Mouse (Mus musculus): Measurements from ENCODE around the gene Hsd17b13. TPM values are rescaled to one million over a fixed set of nuclear protein-coding genes. Genes with fewer than 3 reads are reported as not detected.

Hsd17b13 gene
- total and polyA plus RNA-seq, 2 experiments from 2014 or later = 0.16 TPM; not detected in 1

DNA sequence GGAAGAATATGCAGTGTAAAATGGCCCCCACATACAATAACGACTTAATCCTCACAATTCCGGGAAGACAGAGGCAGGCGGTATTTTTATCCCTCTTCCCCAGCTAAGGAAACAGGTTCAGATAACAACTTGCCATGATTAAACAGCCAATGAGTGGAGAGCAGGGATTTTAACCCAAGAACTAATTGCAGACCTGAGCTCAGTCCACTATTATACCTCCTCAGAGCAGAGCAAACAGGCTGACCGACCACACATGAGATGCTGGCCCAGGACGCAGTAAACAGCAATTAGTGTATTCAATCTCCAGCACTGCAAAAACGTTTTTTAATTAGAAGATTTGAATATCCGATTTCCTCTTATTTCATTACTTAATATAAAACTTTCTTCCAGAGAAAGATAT lies 68.4 kb downstream of the Hsd17b13 start:
- no peak overlapping the region for H3K9ac ChIP-seq
- H3K36me3 ChIP-seq (ENCODE audit: insufficient read depth) = no peaks in the 10 kb centered on the region
- H3K4me1 ChIP-seq (ENCODE audit: insufficient read depth) = peaks cover 4% of the 10 kb centered on the region; the same call in 1 of the 2 replicates
- no peak overlapping the region for H3K27ac ChIP-seq (ENCODE audit: low read depth, low read length)
- 18% methylated on average over 7 of the region's 7 CpGs for WGBS
- H3K9me3 ChIP-seq (ENCODE audit: low read length) = no peaks in the 10 kb centered on the region
- ATAC-seq (no peak), DNase-seq (no peak)
- no peak overlapping the region for H3K4me3 ChIP-seq (ENCODE audit: low read depth, low read length)
- no peak overlapping the region; the same call in 1 of the 2 replicates for H3K4me2 ChIP-seq (ENCODE audit: low read depth)
- no peaks in the 10 kb centered on the region for H3K27me3 ChIP-seq (ENCODE audit: insufficient read depth, low read length)
- no peak for TF ChIP-seq CTCF (IDR thresholded peaks at IDR 0.05; ENCODE audit: low read depth)

GRCm38 (mm10) chr5:103907844-103908243 lies 69.4 kb downstream of the Hsd17b13 start:
- ATAC-seq (no peak), DNase-seq (no peak)
- 77% methylated on average over 4 of the region's 4 CpGs for WGBS
- Histone ChIP-seq H3K4me1 (ENCODE audit: insufficient read depth) (peaks cover 4% of the 10 kb centered on the region; the same call in 1 of the 2 replicates), H3K9ac (no peak overlapping the region), H3K36me3 (ENCODE audit: insufficient read depth) (no peaks in the 10 kb centered on the region), H3K27ac (ENCODE audit: low read depth, low read length) (no peak overlapping the region), H3K4me3 (ENCODE audit: low read depth, low read length) (no peak overlapping the region), H3K9me3 (ENCODE audit: low read length) (no peaks in the 10 kb centered on the region), H3K4me2 (ENCODE audit: low read depth) (no peak overlapping the region), H3K27me3 (ENCODE audit: insufficient read depth, low read length) (no peaks in the 10 kb centered on the region)
- TF ChIP-seq CTCF (IDR thresholded peaks at IDR 0.05; ENCODE audit: low read depth) = no peak

DNA sequence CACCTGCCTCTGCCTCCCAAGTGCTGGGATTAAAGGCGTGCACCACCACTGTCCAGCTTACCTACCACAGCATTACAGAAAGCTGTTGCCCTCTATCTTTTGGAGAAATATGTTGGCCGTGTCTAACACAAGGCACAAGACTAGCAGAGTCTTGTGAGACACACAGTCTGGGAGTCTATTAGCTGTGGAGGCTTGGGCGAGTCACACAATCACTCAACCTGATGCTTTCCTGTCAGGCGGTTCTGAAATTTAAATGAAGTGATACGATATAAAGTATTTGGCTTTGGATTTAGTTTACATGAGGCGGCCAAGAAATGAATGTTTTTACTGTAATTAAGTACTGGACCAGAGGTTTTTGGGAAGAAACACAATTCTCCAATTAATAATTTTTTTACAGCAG lies 71.0 kb downstream of the Hsd17b13 start:
- H3K4me1 ChIP-seq (ENCODE audit: insufficient read depth) = peaks cover 4% of the 10 kb centered on the region; the same call in 1 of the 2 replicates
- H3K9me3 ChIP-seq (ENCODE audit: low read length) = no peaks in the 10 kb centered on the region
- no peak for TF ChIP-seq CTCF (IDR thresholded peaks at IDR 0.05; ENCODE audit: low read depth)
- no peaks in the 10 kb centered on the region for H3K27me3 ChIP-seq (ENCODE audit: insufficient read depth, low read length)
- ATAC-seq (no peak), DNase-seq (no peak)
- no peaks in the 10 kb centered on the region for H3K36me3 ChIP-seq (ENCODE audit: insufficient read depth)
- no peak overlapping the region for H3K27ac ChIP-seq (ENCODE audit: low read depth, low read length)
- no peak overlapping the region for H3K9ac ChIP-seq
- H3K4me2 ChIP-seq (ENCODE audit: low read depth) = no peak overlapping the region
- no peak overlapping the region for H3K4me3 ChIP-seq (ENCODE audit: low read depth, low read length)
- WGBS = 94% methylated on average over 6 of the region's 6 CpGs

Other genes with a start within 250 kb of the Hsd17b13 start
- gene Klhl8, start 66.2 kb downstream of the Hsd17b13 start, total RNA-seq (2014; rRNA removed) = 51.2 and 60.0 TPM in 2 replicates
- gene Klhl8, start 66.2 kb downstream of the Hsd17b13 start, polyA plus RNA-seq (2015; fragmentation: Nextera tagmentation; extraction: Ambion mirVana) = 41.0 and 47.3 TPM in 2 replicates
- 10.9 and 15.8 TPM in 2 replicates for gene Hsd17b11, start 44.5 kb upstream of the Hsd17b13 start, total RNA-seq (2014; rRNA removed)
- gene Hsd17b11, start 44.5 kb upstream of the Hsd17b13 start, polyA plus RNA-seq (2015; fragmentation: Nextera tagmentation; extraction: Ambion mirVana) = 3.2 and 4.6 TPM in 2 replicates
- gene Nudt9, start 68.9 kb upstream of the Hsd17b13 start, total RNA-seq (2014; rRNA removed) = 50.3 and 55.3 TPM in 2 replicates
- 72.4 and 73.8 TPM in 2 replicates for gene Nudt9, start 68.9 kb upstream of the Hsd17b13 start, polyA plus RNA-seq (2015; fragmentation: Nextera tagmentation; extraction: Ambion mirVana)
- gene Gm17660, start 100.2 kb upstream of the Hsd17b13 start, total RNA-seq (2014; rRNA removed) = not detected in 2 replicates
- gene Gm17660, start 100.2 kb upstream of the Hsd17b13 start, polyA plus RNA-seq (2015; fragmentation: Nextera tagmentation; extraction: Ambion mirVana) = 0.52 and 1.1 TPM in 2 replicates
- 342 and 344 TPM in 2 replicates for gene Sparcl1, start 136.3 kb upstream of the Hsd17b13 start, total RNA-seq (2014; rRNA removed)
- 239 and 282 TPM in 2 replicates for gene Sparcl1, start 136.3 kb upstream of the Hsd17b13 start, polyA plus RNA-seq (2015; fragmentation: Nextera tagmentation; extraction: Ambion mirVana)
- gene Dspp, start 193.3 kb upstream of the Hsd17b13 start, total RNA-seq (2014; rRNA removed) = not detected in 2 replicates
- gene Dspp, start 193.3 kb upstream of the Hsd17b13 start, polyA plus RNA-seq (2015; fragmentation: Nextera tagmentation; extraction: Ambion mirVana) = not detected in 2 replicates
- gene Dmp1, start 225.2 kb upstream of the Hsd17b13 start, total RNA-seq (2014; rRNA removed) = 0.46 and 0.52 TPM in 2 replicates
- gene Dmp1, start 225.2 kb upstream of the Hsd17b13 start, polyA plus RNA-seq (2015; fragmentation: Nextera tagmentation; extraction: Ambion mirVana) = 0.21 and 0.45 TPM in 2 replicates